Mouse (Mus musculus) lung, embryonic 14.5 days (tissue): ENCODE measurements around the gene Gucy2e. TPM values are rescaled to one million over a fixed set of nuclear protein-coding genes. Genes with fewer than 3 reads are reported as not detected.
A peak's percentile ranks its signal among the peaks of the same experiment; 100 is the strongest.

Source experiments
- ATAC-seq: fragments of 200-750 bp; cut with Nextera tagmentation; 2 replicates; pipeline ENCODE4 v1.8.0; 2017; ENCODE audit warnings: mild to moderate bottlenecking, moderate TSS enrichment, moderate library complexity; ENCODE audit not compliant: insufficient read depth
- DNase-seq: peaks from one replicate; pipeline ENCODE4 v3.0.0-alpha.2; 2015
- H3K27ac ChIP-seq: fragments of 300-500 bp; sonication (generic); 2 replicates; pipeline ENCODE4 v1.5.1; 2014; ENCODE audit warnings: low read depth, mild to moderate bottlenecking, moderate library complexity
- H3K27me3 ChIP-seq: fragments of 300-500 bp; sonication (generic); 2 replicates; pipeline ENCODE4 v1.6.1; 2014; ENCODE audit warnings: low read length, control low read depth; ENCODE audit not compliant: insufficient read depth
- H3K36me3 ChIP-seq: fragments of 300-500 bp; sonication (generic); 2 replicates; pipeline ENCODE4 v1.6.1; 2014; ENCODE audit warnings: control low read depth; ENCODE audit not compliant: insufficient read depth
- H3K4me1 ChIP-seq: fragments of 300-500 bp; sonication (generic); 2 replicates; pipeline ENCODE4 v1.6.1; 2014; ENCODE audit warnings: antibody characterized with exemption, control low read depth; ENCODE audit not compliant: insufficient read depth
- H3K4me2 ChIP-seq: fragments of 300-500 bp; sonication (generic); 2 replicates; pipeline ENCODE4 v1.6.1; 2014; ENCODE audit warnings: mild to moderate bottlenecking
- H3K4me3 ChIP-seq: fragments of 300-500 bp; sonication (generic); 2 replicates; pipeline ENCODE4 v1.5.1; 2014; ENCODE audit warnings: low read depth, low read length
- H3K9ac ChIP-seq: fragments of 300-500 bp; sonication (generic); 2 replicates; pipeline ENCODE4 v1.6.1; 2014
- H3K9me3 ChIP-seq: fragments of 300-500 bp; sonication (generic); 2 replicates; pipeline ENCODE4 v1.6.1; 2016; ENCODE audit warnings: low read depth, low read length, control low read depth
- CTCF ChIP-seq: IDR thresholded peaks from 2 replicates; pipeline ENCODE4 v1.5.1; 2016; ENCODE audit warnings: antibody characterized with exemption, low read depth
- WGBS: fragments of 180-500 bp; shearing (Covaris S2); extraction: QIAGEN DNeasy Blood & Tissue Kit; methylation state at CpG from one replicate; pipeline ENCODE4 v1.1.7; 2014; 5-methylcytosine and 5-hydroxymethylcytosine counted together
- polyA plus RNA-seq: library from polyadenylated mRNA; unstranded; fragments of >200 nt; fragmentation: Nextera tagmentation; extraction: Ambion mirVana; gene quantifications from 2 replicates; pipeline ENCODE4 v1.2.1, GENCODE M21; 2014

Gene Gucy2e
- polyA plus RNA-seq: not detected in 2 replicates

DNA sequence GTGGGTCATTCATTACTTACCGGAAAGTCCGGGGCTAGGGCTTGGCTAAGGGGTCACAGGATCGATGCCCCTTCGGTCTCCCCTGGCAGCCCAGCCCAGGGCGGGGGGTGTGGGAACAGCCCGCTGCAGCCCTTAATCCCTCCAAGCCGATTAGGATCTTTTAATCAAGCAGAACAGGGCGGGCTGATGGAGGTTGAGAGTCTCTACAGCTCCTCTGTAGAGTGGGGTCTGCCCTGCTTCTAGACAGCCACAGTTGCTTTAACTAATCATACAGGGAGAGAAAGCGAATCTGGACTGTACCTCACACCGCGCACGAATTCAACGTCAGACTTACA is at the start of gene Gucy2e:
TSS of gene Gucy2e (minus strand) at position 111 of the 335 bp plus-strand sequence.
- H3K4me3 ChIP-seq: peak within 1 kb of the TSS; percentile 43
- DNase-seq: no peak
- 18% methylated on average over 13 of the region's 13 CpGs for WGBS
- H3K4me1 ChIP-seq: no peaks in the 10 kb centered on the region; the same call in 1 of the 2 replicates
- H3K27me3 ChIP-seq: peaks cover 23% of the 10 kb centered on the region
- peak within 1 kb of the TSS; percentile 73 for H3K4me2 ChIP-seq
- no peak for ATAC-seq
- no peaks in the 10 kb centered on the region for H3K9me3 ChIP-seq
- no peaks in the 10 kb centered on the region for H3K36me3 ChIP-seq
- TF ChIP-seq CTCF: no peak
- H3K27ac ChIP-seq: no peak within 1 kb of the TSS
- peak within 1 kb of the TSS; percentile 36; the same call in 1 of the 2 replicates for H3K9ac ChIP-seq

DNA sequence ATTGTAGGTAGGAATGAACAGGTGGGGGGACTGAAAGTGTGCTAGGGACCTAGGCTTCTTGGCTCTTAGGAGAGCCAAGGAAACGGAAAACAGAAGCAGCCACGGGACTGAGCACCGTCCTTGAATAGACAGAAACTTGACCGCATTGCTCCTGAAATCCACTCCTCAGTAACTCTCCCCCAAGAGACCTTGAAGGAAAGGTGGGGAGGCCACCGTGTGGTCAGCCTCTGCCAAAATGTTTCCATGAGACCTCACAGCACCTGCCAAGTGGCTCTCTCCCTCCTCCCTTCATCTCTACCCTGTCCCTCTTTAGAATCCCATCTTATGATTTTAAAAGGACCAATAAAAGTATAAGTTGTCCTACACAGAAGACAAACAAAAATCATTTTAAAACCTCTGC is 40.4 kb upstream of the Gucy2e start:
- no peak overlapping the region for H3K4me3 ChIP-seq
- no peak overlapping the region for H3K4me2 ChIP-seq
- H3K27me3 ChIP-seq: no peaks in the 10 kb centered on the region
- ATAC-seq (no peak), DNase-seq (no peak)
- no peak for TF ChIP-seq CTCF
- no peak overlapping the region for H3K9ac ChIP-seq
- no peaks in the 10 kb centered on the region for H3K36me3 ChIP-seq
- WGBS: 62% methylated on average over 5 of the region's 5 CpGs
- no peak overlapping the region for H3K27ac ChIP-seq
- no peaks in the 10 kb centered on the region for H3K9me3 ChIP-seq
- no peaks in the 10 kb centered on the region for H3K4me1 ChIP-seq

DNA sequence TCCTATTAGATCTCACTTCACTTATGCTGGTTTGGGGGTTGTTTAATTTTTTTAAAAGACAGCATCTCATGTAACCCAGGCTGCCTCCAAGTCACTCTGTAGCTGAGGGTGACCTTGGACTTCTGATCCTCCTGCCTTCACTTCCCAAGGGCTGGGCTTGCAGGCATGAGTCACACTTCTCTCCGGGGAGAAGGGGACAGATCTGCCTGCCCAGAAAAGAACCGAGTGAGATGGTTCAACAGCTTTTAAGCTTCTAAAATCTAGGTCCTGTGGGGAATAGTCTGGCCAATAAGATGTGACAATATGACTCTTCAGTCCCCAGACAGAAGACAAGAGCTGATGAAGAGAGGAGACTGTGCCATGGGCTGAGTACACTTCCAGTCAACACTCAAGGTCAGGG is 39.2 kb upstream of the Gucy2e start:
- ATAC-seq (no peak), DNase-seq (no peak)
- Histone ChIP-seq H3K27me3 (peaks cover 4% of the 10 kb centered on the region; the same call in 1 of the 2 replicates), H3K4me1 (no peaks in the 10 kb centered on the region), H3K4me3 (no peak overlapping the region), H3K36me3 (no peaks in the 10 kb centered on the region), H3K4me2 (no peak overlapping the region), H3K27ac (no peak overlapping the region), H3K9ac (no peak overlapping the region), H3K9me3 (no peaks in the 10 kb centered on the region)
- no peak for TF ChIP-seq CTCF
- 55% methylated on average over 2 of the region's 2 CpGs for WGBS

DNA sequence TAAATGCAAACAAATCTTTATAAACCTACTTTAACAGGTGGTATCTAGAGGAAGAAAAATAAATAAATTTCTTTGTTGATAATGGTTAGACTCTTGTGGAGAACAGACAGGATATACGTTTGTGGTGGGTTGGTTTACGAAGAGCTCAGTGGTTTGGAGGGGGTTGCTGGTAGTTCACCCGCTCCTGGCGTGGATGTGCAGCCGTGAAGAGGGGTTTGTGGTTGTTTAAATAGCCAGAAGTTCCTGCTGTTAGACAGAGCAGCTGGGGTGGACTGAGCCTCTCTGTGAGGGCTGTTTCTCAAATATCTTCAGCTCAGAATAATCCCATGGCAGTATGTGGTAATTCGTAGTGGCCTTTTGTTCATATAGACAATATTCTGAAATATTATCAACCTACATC is 38.8 kb upstream of the Gucy2e start:
- TF ChIP-seq CTCF: no peak

DNA sequence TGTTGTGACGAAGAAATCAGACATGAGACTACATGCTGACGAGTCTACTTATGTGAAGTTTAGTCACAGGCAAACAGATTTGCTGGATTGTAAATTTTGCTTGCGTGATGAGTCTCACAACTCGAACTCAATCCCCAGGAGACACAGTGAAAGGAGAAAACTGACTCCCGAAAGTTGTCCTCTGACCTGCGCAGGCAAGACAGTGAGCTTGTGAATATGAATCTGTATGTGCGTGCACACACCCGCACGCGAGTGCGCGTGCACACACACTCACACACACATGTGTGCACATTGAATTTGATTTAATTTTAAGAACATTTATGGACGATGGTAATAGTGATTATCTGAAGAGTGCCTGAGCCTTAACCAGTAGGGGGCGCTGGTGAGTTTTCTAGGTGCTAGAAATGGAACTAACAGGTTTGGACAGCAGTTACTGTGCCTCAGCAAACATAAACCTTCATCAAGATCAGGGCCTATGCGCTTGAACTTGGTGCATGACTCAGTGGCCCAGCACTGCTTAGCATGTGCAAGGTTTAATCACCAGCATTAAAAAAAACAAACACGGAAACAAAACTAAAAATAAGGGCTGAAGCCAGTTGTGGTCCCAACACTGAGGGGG is 35.4 kb upstream of the Gucy2e start:
- no peak overlapping the region for H3K4me3 ChIP-seq
- no peaks in the 10 kb centered on the region for H3K4me1 ChIP-seq
- H3K4me2 ChIP-seq: no peak overlapping the region
- DNase-seq: peak; percentile 93
- peak; percentile 86 for TF ChIP-seq CTCF
- H3K9me3 ChIP-seq: no peaks in the 10 kb centered on the region
- H3K36me3 ChIP-seq: no peaks in the 10 kb centered on the region
- ATAC-seq: no peak
- no peak overlapping the region for H3K27ac ChIP-seq
- 33% methylated on average over 16 of the region's 16 CpGs for WGBS
- H3K9ac ChIP-seq: no peak overlapping the region
- peaks cover 4% of the 10 kb centered on the region; the same call in 1 of the 2 replicates for H3K27me3 ChIP-seq

More for the DNA sequence above, 38.8 kb upstream of the Gucy2e start:
- Histone ChIP-seq H3K4me2 (no peak overlapping the region), H3K9me3 (no peaks in the 10 kb centered on the region), H3K27me3 (peaks cover 4% of the 10 kb centered on the region; the same call in 1 of the 2 replicates), H3K9ac (no peak overlapping the region), H3K4me1 (no peaks in the 10 kb centered on the region), H3K4me3 (no peak overlapping the region), H3K27ac (no peak overlapping the region), H3K36me3 (no peaks in the 10 kb centered on the region)
- 59% methylated on average over 6 of the region's 6 CpGs for WGBS
- ATAC-seq (no peak), DNase-seq (no peak)

DNA sequence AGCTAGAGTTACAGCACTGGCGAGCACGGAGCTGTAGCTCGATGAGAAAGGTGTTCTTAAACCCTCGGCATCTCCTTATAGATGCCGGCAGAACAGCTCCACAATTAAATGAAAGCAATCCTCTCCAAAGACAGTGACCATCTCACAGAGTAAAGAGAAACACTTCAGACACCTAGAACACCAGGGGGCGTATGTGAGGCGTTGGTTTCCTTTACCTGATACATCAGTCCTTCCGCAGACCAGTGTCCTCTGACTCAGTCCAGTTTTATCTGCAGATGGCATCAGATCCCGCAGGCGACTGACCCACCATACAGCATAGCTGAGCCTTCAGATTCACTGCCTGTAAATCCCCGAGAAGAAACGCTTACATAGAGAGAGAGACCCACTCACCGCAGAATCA is 32.7 kb upstream of the Gucy2e start:
- Histone ChIP-seq H3K27me3 (peaks cover 4% of the 10 kb centered on the region; the same call in 1 of the 2 replicates), H3K36me3 (no peaks in the 10 kb centered on the region), H3K4me2 (no peak overlapping the region), H3K27ac (no peak overlapping the region), H3K9ac (peak overlapping the region; percentile 18; the same call in 1 of the 2 replicates), H3K4me3 (no peak overlapping the region), H3K9me3 (no peaks in the 10 kb centered on the region), H3K4me1 (no peaks in the 10 kb centered on the region)
- WGBS: 18% methylated on average over 13 of the region's 13 CpGs
- no peak for ATAC-seq
- peak; percentile 79 for TF ChIP-seq CTCF
- peak; percentile 87 for DNase-seq

DNA sequence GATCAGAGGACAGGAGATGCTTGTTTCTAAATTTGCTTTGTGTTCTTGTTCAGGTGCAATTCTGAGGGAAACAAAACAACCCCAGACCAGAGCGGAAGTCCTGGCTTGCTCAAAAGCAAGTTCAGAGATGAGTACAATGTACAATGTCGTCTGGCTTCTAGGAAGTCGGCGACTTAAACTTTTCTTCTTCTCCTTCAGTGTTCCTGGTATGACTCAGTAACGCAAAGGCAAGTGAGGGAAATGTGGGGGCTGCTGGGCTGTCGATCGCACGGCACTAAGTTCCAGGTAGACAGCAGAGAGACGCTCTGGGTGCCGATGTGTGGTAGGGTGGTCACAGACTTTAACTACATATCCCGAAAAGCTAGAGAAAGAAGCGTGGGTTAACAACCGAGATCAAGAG is 31.3 kb upstream of the Gucy2e start:
- H3K4me3 ChIP-seq: no peak overlapping the region
- no peaks in the 10 kb centered on the region for H3K36me3 ChIP-seq
- H3K27ac ChIP-seq: no peak overlapping the region
- ATAC-seq: no peak
- no peaks in the 10 kb centered on the region for H3K9me3 ChIP-seq
- no peak overlapping the region for H3K4me2 ChIP-seq
- TF ChIP-seq CTCF: no peak
- no peaks in the 10 kb centered on the region for H3K4me1 ChIP-seq
- no peak for DNase-seq
- 78% methylated on average over 13 of the region's 13 CpGs for WGBS
- peaks cover 4% of the 10 kb centered on the region; the same call in 1 of the 2 replicates for H3K27me3 ChIP-seq
- no peak overlapping the region for H3K9ac ChIP-seq
